Mouse (Mus musculus) lung, embryonic 14.5 days (tissue): ENCODE data around the gene Ube2dnl1. TPM values are rescaled to one million over a fixed set of nuclear protein-coding genes. Genes with fewer than 3 reads are reported as not detected.

ENCODE experiments used
- ATAC-seq: fragments of 200-750 bp; cut with Nextera tagmentation; 2 replicates; pipeline ENCODE4 v1.8.0; 2017; ENCODE audit warnings: mild to moderate bottlenecking, moderate TSS enrichment, moderate library complexity; ENCODE audit not compliant: insufficient read depth
- DNase-seq: peaks from one replicate; pipeline ENCODE4 v3.0.0-alpha.2; 2015
- H3K27ac ChIP-seq: fragments of 300-500 bp; sonication (generic); 2 replicates; pipeline ENCODE4 v1.5.1; 2014; ENCODE audit warnings: low read depth, mild to moderate bottlenecking, moderate library complexity
- H3K27me3 ChIP-seq: fragments of 300-500 bp; sonication (generic); 2 replicates; pipeline ENCODE4 v1.6.1; 2014; ENCODE audit warnings: low read length, control low read depth; ENCODE audit not compliant: insufficient read depth
- H3K36me3 ChIP-seq: fragments of 300-500 bp; sonication (generic); 2 replicates; pipeline ENCODE4 v1.6.1; 2014; ENCODE audit warnings: control low read depth; ENCODE audit not compliant: insufficient read depth
- H3K4me1 ChIP-seq: fragments of 300-500 bp; sonication (generic); 2 replicates; pipeline ENCODE4 v1.6.1; 2014; ENCODE audit warnings: antibody characterized with exemption, control low read depth; ENCODE audit not compliant: insufficient read depth
- H3K4me2 ChIP-seq: fragments of 300-500 bp; sonication (generic); 2 replicates; pipeline ENCODE4 v1.6.1; 2014; ENCODE audit warnings: mild to moderate bottlenecking
- H3K4me3 ChIP-seq: fragments of 300-500 bp; sonication (generic); 2 replicates; pipeline ENCODE4 v1.5.1; 2014; ENCODE audit warnings: low read depth, low read length
- H3K9ac ChIP-seq: fragments of 300-500 bp; sonication (generic); 2 replicates; pipeline ENCODE4 v1.6.1; 2014
- H3K9me3 ChIP-seq: fragments of 300-500 bp; sonication (generic); 2 replicates; pipeline ENCODE4 v1.6.1; 2016; ENCODE audit warnings: low read depth, low read length, control low read depth
- CTCF ChIP-seq: IDR thresholded peaks from 2 replicates; pipeline ENCODE4 v1.5.1; 2016; ENCODE audit warnings: antibody characterized with exemption, low read depth
- WGBS: fragments of 180-500 bp; shearing (Covaris S2); extraction: QIAGEN DNeasy Blood & Tissue Kit; methylation state at CpG from one replicate; pipeline ENCODE4 v1.1.7; 2014; 5-methylcytosine and 5-hydroxymethylcytosine counted together
- polyA plus RNA-seq: library from polyadenylated mRNA; unstranded; fragments of >200 nt; fragmentation: Nextera tagmentation; extraction: Ambion mirVana; gene quantifications from 2 replicates; pipeline ENCODE4 v1.2.1, GENCODE M21; 2014

Ube2dnl1 gene
- not detected in 2 replicates for polyA plus RNA-seq

DNA sequence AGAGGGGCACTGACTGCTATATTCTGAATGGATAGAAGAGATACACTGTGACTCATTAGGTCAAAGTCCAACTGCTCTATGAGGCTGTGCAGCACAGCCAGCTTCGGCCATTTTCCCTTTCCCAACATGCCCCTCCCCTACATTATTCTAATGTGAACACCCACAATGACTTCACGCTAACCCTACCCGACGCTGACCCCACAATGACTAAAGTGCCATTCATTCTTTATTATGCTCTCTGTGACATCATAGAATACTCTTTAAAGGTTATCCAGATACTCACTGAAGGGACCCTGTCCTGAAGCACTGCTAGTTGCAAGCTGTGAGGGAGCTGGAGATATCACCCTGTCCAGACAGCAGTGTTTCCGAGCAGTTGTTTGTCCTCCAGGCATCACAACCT is at the start of gene Ube2dnl1:
TSS of gene Ube2dnl1 (plus strand) at position 301 of the 400 bp plus-strand sequence.
- Histone ChIP-seq H3K9me3 (no peaks in the 10 kb centered on the region), H3K4me2 (no peak within 1 kb of the TSS), H3K4me1 (no peaks in the 10 kb centered on the region), H3K9ac (no peak within 1 kb of the TSS), H3K27me3 (no peaks in the 10 kb centered on the region), H3K36me3 (no peaks in the 10 kb centered on the region), H3K27ac (no peak within 1 kb of the TSS), H3K4me3 (no peak within 1 kb of the TSS)
- DNase-seq: no peak
- WGBS: 84% methylated on average over 5 of the region's 5 CpGs
- no peak for ATAC-seq
- TF ChIP-seq CTCF: no peak

DNA sequence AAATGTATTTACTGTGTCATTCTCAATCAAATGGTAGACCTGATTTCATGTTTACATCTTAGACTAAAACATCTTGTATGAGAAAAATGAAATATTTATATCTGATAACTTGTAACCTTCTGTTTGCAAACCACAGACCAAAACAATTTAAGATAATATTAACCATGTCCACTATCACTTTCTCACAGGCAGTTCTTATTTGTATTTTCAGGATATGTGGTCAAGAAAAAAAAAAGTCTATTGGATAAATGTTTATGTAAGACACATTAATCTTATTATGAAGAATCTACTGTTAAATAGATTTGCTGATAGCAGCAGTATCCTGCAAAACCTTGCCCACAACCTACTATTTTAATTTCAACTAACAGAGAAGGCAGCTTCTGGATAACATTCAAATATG is 9.3 kb upstream of the Ube2dnl1 start:
- no peak overlapping the region for H3K27ac ChIP-seq
- DNase-seq (no peak), ATAC-seq (no peak)
- no peaks in the 10 kb centered on the region for H3K4me1 ChIP-seq
- no peak for TF ChIP-seq CTCF
- H3K27me3 ChIP-seq: no peaks in the 10 kb centered on the region
- H3K4me3 ChIP-seq: no peak overlapping the region
- H3K9ac ChIP-seq: no peak overlapping the region
- no peaks in the 10 kb centered on the region for H3K9me3 ChIP-seq
- H3K36me3 ChIP-seq: no peaks in the 10 kb centered on the region
- H3K4me2 ChIP-seq: no peak overlapping the region

GRCm38 (mm10) chrX:114897506-114897905 is 7.3 kb upstream of the Ube2dnl1 start:
- WGBS: 78% methylated on average over 3 of the region's 3 CpGs
- Histone ChIP-seq H3K9ac (no peak overlapping the region), H3K4me2 (no peak overlapping the region), H3K27ac (no peak overlapping the region), H3K4me1 (no peaks in the 10 kb centered on the region), H3K9me3 (no peaks in the 10 kb centered on the region), H3K4me3 (no peak overlapping the region), H3K36me3 (no peaks in the 10 kb centered on the region), H3K27me3 (no peaks in the 10 kb centered on the region)
- TF ChIP-seq CTCF: no peak
- ATAC-seq (no peak), DNase-seq (no peak)

- Histone ChIP-seq H3K27ac (no peak overlapping the region), H3K4me2 (no peak overlapping the region), H3K4me1 (no peaks in the 10 kb centered on the region), H3K9me3 (no peaks in the 10 kb centered on the region), H3K36me3 (no peaks in the 10 kb centered on the region), H3K4me3 (no peak overlapping the region), H3K27me3 (no peaks in the 10 kb centered on the region), H3K9ac (no peak overlapping the region)
- ATAC-seq (no peak), DNase-seq (no peak)
- TF ChIP-seq CTCF: no peak
These were observed 1.4 kb upstream of the Ube2dnl1 start for GRCm38 (mm10) chrX:114903391-114903790.

DNA sequence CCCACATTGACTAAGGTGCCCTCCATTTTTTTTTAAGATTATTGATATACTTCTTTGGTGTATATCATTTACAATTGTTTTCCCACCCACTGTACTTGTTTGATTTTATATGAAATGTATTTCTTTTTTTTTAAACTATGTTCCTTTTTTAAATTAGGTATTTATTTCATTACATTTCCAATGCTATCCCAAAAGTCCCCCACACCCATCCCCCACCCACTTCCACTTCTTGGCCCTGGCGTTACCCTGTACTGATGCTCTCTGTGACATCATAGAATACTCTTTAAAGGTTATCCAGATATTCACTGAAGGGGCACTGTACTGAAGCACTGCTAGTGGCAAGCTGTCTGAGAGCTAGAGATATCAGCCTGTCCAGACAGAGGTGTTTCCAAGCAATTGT is 2.5 kb downstream of the Ube2dnl1 start, which contains the start of gene Ube2dnl2:
TSS of gene Ube2dnl2 (plus strand) at position 301 of the 400 bp plus-strand sequence.
- Histone ChIP-seq H3K9me3 (no peaks in the 10 kb centered on the region), H3K9ac (no peak within 1 kb of the TSS), H3K4me1 (no peaks in the 10 kb centered on the region), H3K4me3 (no peak within 1 kb of the TSS), H3K36me3 (no peaks in the 10 kb centered on the region), H3K4me2 (no peak within 1 kb of the TSS), H3K27me3 (no peaks in the 10 kb centered on the region), H3K27ac (no peak within 1 kb of the TSS)
- ATAC-seq: no peak
- no peak for DNase-seq
- WGBS: 72% methylated on average over 1 of the region's 1 CpGs
- no peak for TF ChIP-seq CTCF

GRCm38 (mm10) chrX:114955066-114955465 is 50.3 kb downstream of the Ube2dnl1 start:
- no peak overlapping the region for H3K4me3 ChIP-seq
- no peaks in the 10 kb centered on the region for H3K4me1 ChIP-seq
- TF ChIP-seq CTCF: no peak
- H3K36me3 ChIP-seq: no peaks in the 10 kb centered on the region
- no peak overlapping the region for H3K4me2 ChIP-seq
- ATAC-seq: no peak
- H3K9ac ChIP-seq: no peak overlapping the region
- no peak overlapping the region for H3K27ac ChIP-seq
- 30% methylated on average over 1 of the region's 1 CpGs for WGBS
- no peaks in the 10 kb centered on the region for H3K27me3 ChIP-seq
- H3K9me3 ChIP-seq: no peaks in the 10 kb centered on the region; the same call in 1 of the 2 replicates
- DNase-seq: no peak

Other genes starting within 250 kb of the Ube2dnl1 start
- gene Ube2dnl2, start 2.6 kb downstream of the Ube2dnl1 start, polyA plus RNA-seq: not detected in 2 replicates